Mouse (Mus musculus) heart, adult 9 months (tissue): ENCODE results near the gene Dnase1l3.

Experiments
- DNase-seq, 2 experiments: peaks; one replicate each; pipeline ENCODE4 v3.0.0; 2022; ENCODE audit warnings: low spot score in 2 of 2

Gene Dnase1l3

GRCm38 (mm10) chr14:7937052-7937630, 57.2 kb downstream of the Dnase1l3 start:
- no peak for DNase-seq

- no peak for DNase-seq
Measured at GRCm38 (mm10) chr14:7934166-7934565, 60.2 kb downstream of the Dnase1l3 start.

GRCm38 (mm10) chr14:7932151-7932550, 62.2 kb downstream of the Dnase1l3 start:
- DNase-seq: no peak

GRCm38 (mm10) chr14:7929029-7929428, 65.3 kb downstream of the Dnase1l3 start:
- DNase-seq: no peak

- DNase-seq: no peak
Measured at GRCm38 (mm10) chr14:7928362-7928761, 66.0 kb downstream of the Dnase1l3 start.

- DNase-seq: no peak
Measured at GRCm38 (mm10) chr14:7923635-7924034, 70.7 kb downstream of the Dnase1l3 start.

GRCm38 (mm10) chr14:7921459-7921858, 72.9 kb downstream of the Dnase1l3 start:
- DNase-seq: no peak

- no peak for DNase-seq
Measured at GRCm38 (mm10) chr14:7919921-7920320, 74.5 kb downstream of the Dnase1l3 start.

GRCm38 (mm10) chr14:7919309-7919708, 75.1 kb downstream of the Dnase1l3 start:
- no peak for DNase-seq

- DNase-seq: no peak
Measured at GRCm38 (mm10) chr14:7918150-7918991, 76.0 kb downstream of the Dnase1l3 start.
